Mouse (Mus musculus) liver, embryonic 15.5 days (tissue): Measurements from ENCODE around the gene Snu13. TPM values are rescaled to one million over a fixed set of nuclear protein-coding genes. Genes with fewer than 3 reads are reported as not detected.
A peak's percentile ranks its signal among the peaks of the same experiment; 100 is the strongest.

ENCODE experiments used
- ATAC-seq: fragments of 200-750 bp; cut with Nextera tagmentation; 2 replicates; pipeline ENCODE4 v1.8.0; 2017; ENCODE audit warnings: moderate number of reproducible peaks, mild to moderate bottlenecking, moderate library complexity; ENCODE audit not compliant: insufficient read depth
- H3K27ac ChIP-seq: fragments of 300-500 bp; sonication (generic); replicated peaks from 2 replicates; pipeline ENCODE4 v1.5.1; 2015; ENCODE audit warnings: mild to moderate bottlenecking, inconsistent platforms
- H3K27me3 ChIP-seq: fragments of 300-500 bp; sonication (generic); 2 replicates; pipeline ENCODE4 v1.6.1; 2015; ENCODE audit warnings: mild to moderate bottlenecking, inconsistent platforms
- H3K36me3 ChIP-seq: fragments of 300-500 bp; sonication (generic); replicated peaks from 2 replicates; pipeline ENCODE4 v1.6.1; 2015; ENCODE audit warnings: moderate library complexity, mild to moderate bottlenecking, inconsistent platforms
- H3K4me1 ChIP-seq: fragments of 300-500 bp; sonication (generic); replicated peaks from 2 replicates; pipeline ENCODE4 v1.6.1; 2015; ENCODE audit warnings: inconsistent platforms
- H3K4me2 ChIP-seq: fragments of 300-500 bp; sonication (generic); 2 replicates; pipeline ENCODE4 v1.6.1; 2015; ENCODE audit warnings: moderate library complexity, mild to moderate bottlenecking, inconsistent platforms
- H3K4me3 ChIP-seq: fragments of 300-500 bp; sonication (generic); replicated peaks from 2 replicates; pipeline ENCODE4 v1.5.1; 2015; ENCODE audit warnings: mild to moderate bottlenecking, inconsistent platforms
- H3K9ac ChIP-seq: fragments of 300-500 bp; sonication (generic); 2 replicates; pipeline ENCODE4 v1.6.1; 2015; ENCODE audit warnings: moderate library complexity, mild to moderate bottlenecking, inconsistent platforms
- H3K9me3 ChIP-seq: fragments of 300-500 bp; sonication (generic); replicated peaks from 2 replicates; pipeline ENCODE4 v1.6.1; 2016; ENCODE audit warnings: inconsistent platforms
- WGBS: fragments of 180-500 bp; shearing (Covaris S2); methylation state at CpG from one replicate; pipeline ENCODE4 v1.1.7; 2015; ENCODE audit warnings: mixed read lengths; ENCODE audit not compliant: insufficient replicate concordance; 5-methylcytosine and 5-hydroxymethylcytosine counted together
- polyA plus RNA-seq: library from polyadenylated mRNA; unstranded; fragments of >200 nt; fragmentation: Nextera tagmentation; extraction: Ambion mirVana; gene quantifications from 2 replicates; pipeline ENCODE4 v1.2.1, GENCODE M21; 2015

Snu13 gene
- polyA plus RNA-seq, 1 experiment from 2014 or later = 146 TPM

DNA sequence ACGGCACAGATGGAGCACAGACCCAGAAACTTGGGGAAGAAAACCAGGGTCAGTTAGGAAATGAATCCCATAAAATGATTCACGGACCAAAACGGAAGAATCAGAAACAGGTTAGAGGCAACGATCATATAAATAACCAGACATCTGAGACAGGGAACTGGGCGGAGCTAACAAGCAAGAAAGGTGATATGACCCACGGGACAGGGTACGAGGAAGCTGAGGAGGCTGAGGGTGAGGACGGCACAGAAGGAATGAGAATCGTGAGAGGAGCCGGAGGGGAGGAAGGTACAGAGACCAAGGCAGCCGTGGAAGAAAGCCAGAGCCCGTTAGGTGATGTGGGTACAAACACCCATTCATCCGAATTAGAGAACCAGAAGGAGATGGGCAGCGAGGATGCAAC, 16.5 kb upstream of the Snu13 start:
- Histone ChIP-seq H3K4me1 (no peaks in the 10 kb centered on the region), H3K9ac (no peak overlapping the region), H3K27ac (no peak overlapping the region), H3K9me3 (no peaks in the 10 kb centered on the region), H3K4me2 (no peak overlapping the region), H3K36me3 (no peaks in the 10 kb centered on the region), H3K27me3 (peaks cover 66% of the 10 kb centered on the region), H3K4me3 (no peak overlapping the region)
- ATAC-seq = no peak
- WGBS = 51% methylated on average over 14 of the region's 14 CpGs

DNA sequence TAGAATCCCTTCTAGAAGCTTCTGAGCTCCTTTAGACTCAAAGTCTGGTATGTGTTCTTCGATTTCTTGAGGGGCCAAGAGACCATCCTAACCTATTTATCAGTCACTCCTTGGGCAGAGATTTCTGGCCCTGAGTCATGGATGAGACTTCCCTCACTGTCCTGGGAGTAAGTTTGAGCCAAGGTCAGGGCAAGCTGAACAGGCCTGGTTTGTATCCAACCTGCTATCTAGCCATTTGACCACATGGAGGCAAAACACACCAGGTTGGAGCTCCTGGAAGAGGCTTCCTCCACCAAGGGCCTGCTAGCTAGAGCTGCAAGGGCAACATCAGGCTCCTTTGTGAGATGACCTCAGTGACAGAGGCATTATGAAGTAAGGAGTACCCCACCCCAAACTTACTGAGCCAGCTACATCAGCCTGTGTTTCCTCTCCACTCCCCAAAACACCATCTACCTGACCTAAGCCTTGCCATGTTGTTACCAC, 11.4 kb upstream of the Snu13 start, which contains the start of gene 4930407I10Rik:
Gene 4930407I10Rik, plus strand, starts transcription at position 433 of the 483 bp plus-strand sequence.
- no peak within 1 kb of the TSS for H3K27ac ChIP-seq
- WGBS = 54% methylated on average over 1 of the region's 1 CpGs
- H3K27me3 ChIP-seq = peaks cover 42% of the 10 kb centered on the region
- no peak within 1 kb of the TSS for H3K9ac ChIP-seq
- no peak for ATAC-seq
- no peak within 1 kb of the TSS for H3K4me2 ChIP-seq
- H3K4me3 ChIP-seq = no peak within 1 kb of the TSS
- no peaks in the 10 kb centered on the region for H3K4me1 ChIP-seq
- no peaks in the 10 kb centered on the region for H3K9me3 ChIP-seq
- H3K36me3 ChIP-seq = no peaks in the 10 kb centered on the region

DNA sequence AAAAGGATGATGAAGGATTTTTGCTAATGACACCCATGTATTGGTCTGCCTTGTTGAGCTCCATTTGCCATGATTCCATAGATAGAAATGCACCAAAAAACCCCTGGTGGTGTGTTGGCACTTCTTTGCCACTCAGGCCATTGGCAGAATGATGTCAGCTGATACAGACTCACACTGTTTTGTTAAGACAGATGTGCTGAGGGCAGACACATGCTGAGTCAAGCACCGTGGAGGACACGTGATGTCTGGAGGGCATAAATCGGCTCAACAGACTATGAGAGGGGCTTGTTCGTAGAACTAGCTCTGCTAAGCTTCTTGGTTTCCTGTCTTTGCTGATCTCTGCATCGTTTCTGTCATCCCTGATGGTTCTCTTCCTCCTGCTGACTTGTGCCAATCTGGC, 5.1 kb upstream of the Snu13 start:
- Histone ChIP-seq H3K27me3 (peaks cover 29% of the 10 kb centered on the region), H3K9ac (no peak overlapping the region), H3K9me3 (no peaks in the 10 kb centered on the region), H3K4me1 (peaks cover 7% of the 10 kb centered on the region), H3K27ac (no peak overlapping the region), H3K4me2 (no peak overlapping the region), H3K36me3 (no peaks in the 10 kb centered on the region), H3K4me3 (no peak overlapping the region)
- WGBS = 43% methylated on average over 5 of the region's 5 CpGs
- no peak for ATAC-seq

DNA sequence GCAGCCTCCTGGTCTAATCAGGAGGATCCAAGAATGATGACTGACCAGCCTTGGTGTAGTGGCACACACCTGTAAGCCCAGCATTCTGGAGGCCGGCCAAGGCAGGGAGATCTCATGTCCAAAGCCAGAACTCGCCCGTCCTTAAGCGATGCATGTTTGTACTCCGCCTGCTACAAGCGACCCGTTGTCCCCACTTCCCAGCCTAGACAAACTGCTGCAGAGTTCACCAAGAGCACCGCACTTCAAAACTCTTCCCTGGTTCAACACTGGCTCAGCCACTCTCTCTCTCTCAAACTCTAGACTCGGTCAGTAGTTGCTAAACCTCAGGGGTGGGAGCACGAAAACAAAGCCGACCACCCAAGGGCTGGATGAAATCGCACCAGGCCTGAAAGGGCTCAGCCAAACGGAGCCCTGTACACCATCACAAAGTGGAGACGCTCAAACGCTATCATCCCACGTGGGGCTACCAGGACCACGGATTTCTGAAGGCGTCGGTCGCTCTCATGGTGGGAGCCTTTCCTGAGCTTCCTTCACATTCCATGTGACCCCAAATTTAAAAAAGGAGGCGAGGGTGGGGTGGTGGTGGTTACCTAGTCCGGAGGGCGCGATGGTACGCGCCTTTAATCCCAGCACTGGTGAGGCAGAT, 1.0 kb downstream of the Snu13 start:
- WGBS = 1% methylated on average over 26 of the region's 26 CpGs
- H3K27me3 ChIP-seq = peaks cover 20% of the 10 kb centered on the region
- H3K4me3 ChIP-seq = peak overlapping the region; percentile 94
- peak overlapping the region; percentile 95 for H3K9ac ChIP-seq
- ATAC-seq = peak; percentile 37
- H3K27ac ChIP-seq = peak overlapping the region; percentile 89
- H3K4me2 ChIP-seq = peak overlapping the region; percentile 94
- H3K9me3 ChIP-seq = no peaks in the 10 kb centered on the region
- H3K36me3 ChIP-seq = peaks cover 20% of the 10 kb centered on the region
- peaks cover 36% of the 10 kb centered on the region for H3K4me1 ChIP-seq

DNA sequence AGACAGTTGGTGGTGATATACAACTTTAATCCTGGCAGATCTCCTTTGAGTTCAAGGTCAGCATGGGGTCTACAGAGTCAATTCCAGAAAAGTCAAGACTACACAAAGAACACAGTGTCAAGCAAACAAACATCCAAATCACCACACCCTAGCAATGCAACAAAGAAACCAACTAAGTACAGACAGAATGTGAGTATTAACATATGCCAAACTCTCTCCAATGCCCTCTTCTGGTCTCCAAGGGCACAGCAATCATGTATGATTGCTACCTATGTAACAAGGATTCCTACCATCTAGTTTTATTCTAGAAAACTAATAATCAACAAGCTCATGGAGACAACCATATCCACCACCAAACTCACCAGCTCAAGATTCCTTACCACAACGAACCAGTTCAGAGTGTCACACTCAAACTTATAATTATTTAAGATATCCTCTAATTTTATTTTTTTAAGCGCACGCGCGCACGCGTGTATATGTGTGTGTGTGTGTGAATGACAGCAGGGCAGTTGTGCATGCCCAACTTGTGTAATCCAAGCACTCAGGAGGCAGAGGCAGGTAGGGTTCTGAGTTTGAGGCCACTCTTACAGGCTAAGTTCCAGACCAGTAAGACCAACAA, 3.1 kb downstream of the Snu13 start:
- no peak overlapping the region for H3K27ac ChIP-seq
- 89% methylated on average over 7 of the region's 7 CpGs for WGBS
- H3K4me3 ChIP-seq = no peak overlapping the region
- H3K9me3 ChIP-seq = no peaks in the 10 kb centered on the region
- no peak overlapping the region for H3K4me2 ChIP-seq
- H3K9ac ChIP-seq = no peak overlapping the region
- H3K4me1 ChIP-seq = peaks cover 36% of the 10 kb centered on the region
- ATAC-seq = no peak
- H3K27me3 ChIP-seq = peaks cover 11% of the 10 kb centered on the region
- peaks cover 39% of the 10 kb centered on the region for H3K36me3 ChIP-seq

DNA sequence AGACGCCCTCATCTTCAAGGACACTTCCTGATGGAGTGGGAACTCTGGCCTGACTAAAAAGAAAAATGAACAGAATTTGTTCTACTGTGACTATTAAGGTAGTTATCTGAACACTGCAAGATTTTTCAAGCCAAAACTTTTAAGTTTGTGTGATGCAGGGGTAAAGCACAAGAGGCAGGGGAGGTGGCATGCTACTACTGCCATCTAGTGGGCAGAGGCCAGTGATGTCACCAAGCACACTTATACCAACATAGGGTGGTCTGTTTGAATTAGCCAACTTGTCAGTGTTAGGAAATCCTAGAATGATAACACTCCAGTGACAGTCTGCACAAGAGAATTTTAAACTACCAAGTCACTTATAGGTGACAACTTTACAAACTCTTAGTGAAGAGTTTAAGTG, 6.7 kb downstream of the Snu13 start:
- H3K27ac ChIP-seq = no peak overlapping the region
- H3K9ac ChIP-seq = no peak overlapping the region
- H3K4me1 ChIP-seq = peaks cover 16% of the 10 kb centered on the region
- H3K36me3 ChIP-seq = peaks cover 71% of the 10 kb centered on the region
- H3K9me3 ChIP-seq = no peaks in the 10 kb centered on the region
- no peak overlapping the region for H3K4me3 ChIP-seq
- H3K4me2 ChIP-seq = no peak overlapping the region
- no peak for ATAC-seq
- 87% methylated on average over 1 of the region's 1 CpGs for WGBS
- no peaks in the 10 kb centered on the region for H3K27me3 ChIP-seq

DNA sequence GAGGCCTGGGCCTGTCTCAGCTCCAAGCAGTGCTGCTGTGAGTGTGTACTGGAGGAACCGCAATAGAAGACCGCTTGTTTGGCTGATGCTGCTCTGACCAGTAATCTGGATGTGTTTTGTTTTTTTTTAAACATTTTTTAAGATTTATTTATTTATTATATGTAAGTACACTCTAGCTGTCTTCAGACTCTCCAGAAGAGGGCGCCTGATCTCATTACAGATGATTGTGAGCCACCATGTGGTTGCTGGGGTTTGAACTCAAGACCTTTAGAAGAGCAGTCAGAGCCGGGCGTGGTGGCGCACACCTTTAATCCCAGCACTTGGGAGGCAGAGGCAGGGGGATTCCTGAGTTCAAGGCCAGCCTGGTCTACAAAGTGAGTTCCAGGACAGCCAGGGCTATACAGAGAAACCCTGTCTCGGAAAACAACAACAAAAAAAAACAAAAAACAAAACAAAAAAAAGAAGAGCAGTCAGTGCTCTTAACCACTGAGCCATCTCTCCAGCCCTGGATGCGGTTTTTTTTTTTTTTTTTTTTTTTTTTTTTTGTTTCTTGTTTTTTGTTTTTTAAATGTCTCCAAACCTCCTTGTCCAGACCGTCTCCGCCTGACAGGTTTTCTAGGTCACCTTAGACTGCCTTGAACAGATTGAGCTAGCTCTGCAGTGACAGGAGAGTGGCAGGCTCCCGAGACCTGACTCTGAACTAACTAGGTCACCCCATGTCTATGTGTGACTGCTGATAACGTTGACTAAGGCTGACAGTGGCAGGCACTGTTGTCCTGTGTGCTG, 11.3 kb downstream of the Snu13 start:
- Histone ChIP-seq H3K4me1 (no peaks in the 10 kb centered on the region), H3K27me3 (no peaks in the 10 kb centered on the region), H3K36me3 (peaks cover 88% of the 10 kb centered on the region), H3K4me3 (no peak overlapping the region), H3K9me3 (no peaks in the 10 kb centered on the region), H3K9ac (no peak overlapping the region), H3K27ac (no peak overlapping the region), H3K4me2 (no peak overlapping the region)
- ATAC-seq = no peak
- WGBS = 68% methylated on average over 12 of the region's 12 CpGs

DNA sequence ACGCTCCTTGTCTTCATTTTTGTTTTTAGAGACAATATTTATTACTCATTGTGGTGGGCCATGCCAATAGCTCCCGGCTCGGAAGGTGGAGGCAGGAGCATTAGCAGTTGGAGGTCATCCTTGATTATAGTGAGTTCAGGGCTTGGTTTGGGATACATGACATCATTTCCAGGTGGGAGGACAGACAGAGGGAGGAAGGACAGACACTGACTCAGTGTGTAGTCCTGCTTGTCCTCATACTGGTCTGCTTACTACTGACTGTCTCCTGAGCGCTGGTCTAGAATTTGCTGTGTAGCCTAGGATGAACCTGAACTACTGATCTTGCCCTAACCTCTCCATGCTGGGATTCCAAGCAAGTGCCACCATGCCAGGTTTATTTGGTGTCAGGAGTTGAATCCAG, 13.6 kb downstream of the Snu13 start, which contains the start of gene Desi1:
Gene Desi1, minus strand, starts transcription at position 101 of the 400 bp plus-strand sequence.
- H3K4me2 ChIP-seq = no peak within 1 kb of the TSS
- peaks cover 88% of the 10 kb centered on the region for H3K36me3 ChIP-seq
- WGBS = 80% methylated on average over 4 of the region's 4 CpGs
- H3K27ac ChIP-seq = no peak within 1 kb of the TSS
- H3K4me3 ChIP-seq = no peak within 1 kb of the TSS
- no peaks in the 10 kb centered on the region for H3K9me3 ChIP-seq
- H3K9ac ChIP-seq = no peak within 1 kb of the TSS
- no peaks in the 10 kb centered on the region for H3K27me3 ChIP-seq
- ATAC-seq = no peak
- H3K4me1 ChIP-seq = no peaks in the 10 kb centered on the region

DNA sequence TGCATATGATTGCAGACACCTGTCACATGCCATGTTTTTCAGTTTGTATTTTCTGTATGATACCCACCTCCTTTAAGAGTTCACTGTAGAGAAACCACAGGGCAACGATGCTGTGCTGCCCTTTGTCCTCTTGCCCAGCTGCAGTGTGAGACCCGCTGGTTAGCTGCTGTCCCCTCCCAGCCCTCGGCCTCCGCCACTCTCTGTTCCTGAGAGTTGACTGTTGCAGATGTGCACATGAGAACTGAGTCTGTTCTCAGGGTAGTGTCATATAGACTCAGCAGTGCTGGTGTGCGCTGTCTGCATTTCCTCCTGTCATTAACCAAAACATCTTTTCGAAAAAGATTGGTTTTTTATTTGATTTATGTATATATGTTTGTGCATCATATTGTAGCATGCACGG, 15.0 kb downstream of the Snu13 start:
- Histone ChIP-seq H3K36me3 (peaks cover 88% of the 10 kb centered on the region), H3K4me2 (no peak overlapping the region), H3K27me3 (no peaks in the 10 kb centered on the region), H3K27ac (no peak overlapping the region), H3K4me3 (no peak overlapping the region), H3K9ac (no peak overlapping the region), H3K9me3 (no peaks in the 10 kb centered on the region), H3K4me1 (no peaks in the 10 kb centered on the region)
- WGBS = 78% methylated on average over 7 of the region's 7 CpGs
- ATAC-seq = no peak

DNA sequence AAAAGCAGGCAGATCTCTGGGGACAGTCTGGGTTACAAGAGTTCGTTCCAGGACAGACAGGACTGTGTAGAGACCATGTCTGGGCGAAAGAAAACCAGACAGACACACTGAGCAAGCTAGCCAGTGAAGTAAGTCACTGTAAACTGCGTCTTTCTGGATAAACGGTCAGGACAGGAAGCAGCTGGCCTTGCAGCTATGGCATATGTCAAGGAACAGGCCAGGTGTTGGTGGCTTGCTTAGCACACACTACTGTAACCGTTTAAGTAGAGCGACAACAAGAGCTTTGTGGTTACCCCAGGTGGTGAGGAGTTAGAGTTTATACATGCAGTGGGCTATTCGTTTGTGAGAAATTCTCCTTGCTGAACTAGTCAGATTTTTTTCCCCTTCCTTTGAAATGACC, 19.7 kb downstream of the Snu13 start:
- H3K27me3 ChIP-seq = no peaks in the 10 kb centered on the region
- no peaks in the 10 kb centered on the region for H3K9me3 ChIP-seq
- H3K4me3 ChIP-seq = no peak overlapping the region
- no peak overlapping the region for H3K4me2 ChIP-seq
- no peak for ATAC-seq
- no peak overlapping the region for H3K9ac ChIP-seq
- H3K27ac ChIP-seq = no peak overlapping the region
- peaks cover 100% of the 10 kb centered on the region for H3K36me3 ChIP-seq
- H3K4me1 ChIP-seq = no peaks in the 10 kb centered on the region
- WGBS = 79% methylated on average over 7 of the region's 7 CpGs

DNA sequence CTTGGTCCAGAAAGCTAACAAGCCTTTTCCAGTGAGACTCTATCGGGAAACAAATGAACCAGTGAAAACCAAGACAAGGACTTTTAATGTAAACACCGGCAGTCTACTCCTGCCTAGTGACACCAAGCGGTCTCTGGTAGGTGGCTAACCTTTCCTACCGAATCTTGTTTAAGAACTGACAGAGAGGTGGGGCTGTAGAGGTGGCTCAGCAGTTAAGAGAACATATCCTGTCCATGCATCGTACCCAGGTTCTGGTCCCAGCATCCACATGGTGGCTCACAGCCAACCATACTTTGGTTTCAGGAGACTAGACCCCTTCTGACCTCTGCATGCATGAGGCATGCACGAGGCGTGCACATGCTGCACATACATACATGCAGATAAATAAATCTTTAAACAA, 20.1 kb downstream of the Snu13 start:
- Histone ChIP-seq H3K4me2 (no peak overlapping the region), H3K36me3 (peaks cover 100% of the 10 kb centered on the region), H3K9me3 (no peaks in the 10 kb centered on the region), H3K9ac (no peak overlapping the region), H3K4me1 (no peaks in the 10 kb centered on the region), H3K4me3 (no peak overlapping the region), H3K27ac (no peak overlapping the region), H3K27me3 (no peaks in the 10 kb centered on the region)
- 84% methylated on average over 7 of the region's 7 CpGs for WGBS
- ATAC-seq = no peak
